Mouse (Mus musculus): ENCODE results near the gene Piwil4. TPM values are rescaled to one million over a fixed set of nuclear protein-coding genes. Genes with fewer than 3 reads are reported as not detected.
"Not testable (repeated sequence)": the region's sequence is repeated elsewhere in the genome, so short reads cannot be mapped to it uniquely, and the experiment has no call there.

Piwil4 gene
- polyA plus RNA-seq, 1 experiment = not detected

GRCm38 (mm10) chr9:14675707-14676691, 64.5 kb downstream of the Piwil4 start:
- H3K9me3 ChIP-seq = peaks cover 8% of the 10 kb centered on the region
- H3K36me3 ChIP-seq (replicated peaks; ENCODE audit: low read length) = no peaks in the 10 kb centered on the region
- no peak for TF ChIP-seq GATA1 (IDR thresholded peaks at IDR 0.05; ENCODE audit: borderline replicate concordance, low read length)
- TF ChIP-seq FLI1 (IDR thresholded peaks at IDR 0.05; ENCODE audit: low read length) = no peak
- H3K4me1 ChIP-seq = no peaks in the 10 kb centered on the region
- H3K27me3 ChIP-seq (replicated peaks) = peaks cover 41% of the 10 kb centered on the region
- H3K4me3 ChIP-seq (replicated peaks) = no peak overlapping the region

DNA sequence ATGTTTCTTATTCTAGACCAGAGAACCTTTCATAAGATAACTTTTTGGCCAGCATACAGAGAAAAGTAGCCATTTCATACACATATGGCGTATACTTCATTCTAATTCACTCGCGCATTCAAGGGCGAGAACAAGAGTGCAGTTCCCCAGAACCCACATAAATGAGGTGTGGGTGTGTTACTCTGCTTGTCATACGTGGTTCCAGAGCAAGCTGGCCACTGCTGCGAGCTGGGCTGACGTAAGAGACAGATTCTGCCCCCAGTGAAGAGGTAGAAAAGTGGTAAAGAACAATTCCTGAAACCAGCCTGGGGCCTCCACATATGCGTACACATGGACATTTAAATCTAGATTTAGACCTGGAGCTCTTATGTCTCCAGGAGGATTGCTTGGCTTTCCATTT, 66.0 kb downstream of the Piwil4 start:
- no peak overlapping the region for H3K4me3 ChIP-seq (replicated peaks)
- H3K9me3 ChIP-seq = peaks cover 8% of the 10 kb centered on the region
- H3K27me3 ChIP-seq (replicated peaks) = peaks cover 40% of the 10 kb centered on the region
- H3K4me1 ChIP-seq = no peaks in the 10 kb centered on the region
- TF ChIP-seq FLI1 (IDR thresholded peaks at IDR 0.05; ENCODE audit: low read length) = no peak
- TF ChIP-seq GATA1 (IDR thresholded peaks at IDR 0.05; ENCODE audit: borderline replicate concordance, low read length) = no peak
- H3K36me3 ChIP-seq (replicated peaks; ENCODE audit: low read length) = no peaks in the 10 kb centered on the region

DNA sequence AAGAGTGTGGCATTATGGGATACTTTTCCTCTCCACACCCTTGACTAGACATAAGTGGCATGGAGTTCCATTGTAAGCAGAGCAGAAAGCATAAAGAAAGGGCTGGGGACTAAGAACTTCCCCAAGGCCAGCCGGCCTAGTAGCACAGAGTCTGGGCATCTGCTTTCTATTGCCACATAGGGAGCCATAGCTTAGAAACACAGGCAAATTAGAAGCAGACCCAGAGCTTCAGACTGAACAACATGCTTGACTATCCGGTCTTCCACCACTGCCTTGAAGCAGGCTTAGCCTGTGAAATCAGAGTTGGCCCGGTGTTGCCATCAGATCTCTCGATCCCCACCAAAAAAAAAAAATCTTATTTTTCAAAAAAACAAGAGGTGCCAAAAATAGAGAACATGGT, 67.4 kb downstream of the Piwil4 start:
- Histone ChIP-seq H3K36me3 (replicated peaks; ENCODE audit: low read length) (no peaks in the 10 kb centered on the region), H3K4me3 (replicated peaks) (no peak overlapping the region), H3K27me3 (replicated peaks) (peaks cover 39% of the 10 kb centered on the region), H3K9me3 (no peaks in the 10 kb centered on the region), H3K4me1 (no peaks in the 10 kb centered on the region)
- no peak for TF ChIP-seq FLI1 (IDR thresholded peaks at IDR 0.05; ENCODE audit: low read length)
- TF ChIP-seq GATA1 (IDR thresholded peaks at IDR 0.05; ENCODE audit: borderline replicate concordance, low read length) = no peak

GRCm38 (mm10) chr9:14671965-14672364, 68.6 kb downstream of the Piwil4 start:
- H3K9me3 ChIP-seq; H3K4me3 ChIP-seq (replicated peaks); H3K4me1 ChIP-seq; H3K36me3 ChIP-seq (replicated peaks; ENCODE audit: low read length): not testable (repeated sequence)
- peaks cover 31% of the 10 kb centered on the region for H3K27me3 ChIP-seq (replicated peaks)

DNA sequence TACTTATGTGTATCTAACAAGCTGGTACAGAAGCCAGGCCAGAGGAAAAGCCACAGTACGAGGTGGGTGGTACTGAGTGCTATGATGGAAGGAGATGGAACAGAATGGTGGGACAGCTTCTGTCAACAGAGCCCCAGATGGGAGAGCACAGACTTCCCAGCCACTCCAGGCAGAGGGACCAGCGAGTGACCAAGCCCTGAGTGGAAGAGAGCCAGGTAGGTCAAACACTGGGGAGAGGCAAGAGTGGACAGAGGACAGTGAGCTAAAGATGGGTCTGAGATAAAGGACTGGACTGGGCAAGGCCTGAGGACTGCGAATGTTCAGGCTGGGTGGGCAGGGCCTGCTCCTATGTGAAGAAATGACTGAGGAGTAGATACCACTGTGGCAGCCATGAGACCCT, 72.2 kb downstream of the Piwil4 start:
- Histone ChIP-seq H3K4me1 (no peaks in the 10 kb centered on the region), H3K36me3 (replicated peaks; ENCODE audit: low read length) (no peaks in the 10 kb centered on the region), H3K27me3 (replicated peaks) (peaks cover 36% of the 10 kb centered on the region), H3K4me3 (replicated peaks) (no peak overlapping the region), H3K9me3 (no peaks in the 10 kb centered on the region)
- TF ChIP-seq GATA1 (IDR thresholded peaks at IDR 0.05; ENCODE audit: borderline replicate concordance, low read length) (no peak), FLI1 (IDR thresholded peaks at IDR 0.05; ENCODE audit: low read length) (no peak)

DNA sequence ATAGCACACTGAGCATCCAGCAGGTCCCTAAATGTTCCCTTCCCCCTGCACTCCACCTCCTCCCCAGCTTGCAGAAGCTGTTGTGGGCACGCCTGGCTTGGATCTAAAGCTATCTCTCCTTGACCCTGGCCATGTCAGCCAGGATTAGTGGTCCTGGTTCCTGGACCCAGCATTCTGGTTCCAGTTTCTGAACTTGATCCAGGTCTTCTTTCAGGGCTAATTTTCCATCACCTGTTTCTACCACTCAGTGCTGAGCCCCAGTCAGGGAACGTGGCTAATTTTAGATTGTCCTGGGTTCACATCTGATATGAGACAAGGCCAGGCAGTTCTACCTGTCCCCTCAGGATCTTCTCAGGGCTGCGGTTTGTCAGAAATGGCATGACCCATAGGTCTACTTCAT, 74.5 kb downstream of the Piwil4 start:
- Histone ChIP-seq H3K27me3 (replicated peaks) (peaks cover 41% of the 10 kb centered on the region), H3K4me3 (replicated peaks) (no peak overlapping the region), H3K36me3 (replicated peaks; ENCODE audit: low read length) (no peaks in the 10 kb centered on the region), H3K9me3 (no peaks in the 10 kb centered on the region), H3K4me1 (no peaks in the 10 kb centered on the region)
- TF ChIP-seq FLI1 (IDR thresholded peaks at IDR 0.05; ENCODE audit: low read length) (no peak), GATA1 (IDR thresholded peaks at IDR 0.05; ENCODE audit: borderline replicate concordance, low read length) (no peak)

DNA sequence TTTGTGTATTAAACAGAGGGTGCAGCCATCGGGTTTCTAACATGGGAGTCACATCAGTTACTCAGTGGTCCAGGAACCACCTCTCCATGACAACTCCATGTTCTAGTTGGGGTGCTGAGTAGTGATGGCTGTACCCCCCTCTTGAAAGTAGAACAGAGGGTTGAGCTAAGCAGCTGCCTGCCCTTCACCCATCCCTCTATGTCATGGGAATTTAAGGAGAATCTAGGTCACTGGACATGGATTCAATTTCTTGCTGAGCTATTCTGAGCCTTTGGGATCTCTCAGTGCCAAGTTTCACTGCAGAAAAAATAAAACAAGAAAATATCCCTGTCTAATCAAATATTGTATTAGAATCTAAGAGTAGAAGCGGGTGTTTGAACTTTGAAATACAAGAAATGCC, 76.9 kb downstream of the Piwil4 start:
- H3K4me1 ChIP-seq = no peaks in the 10 kb centered on the region
- no peaks in the 10 kb centered on the region for H3K9me3 ChIP-seq
- TF ChIP-seq GATA1 (IDR thresholded peaks at IDR 0.05; ENCODE audit: borderline replicate concordance, low read length) (no peak), FLI1 (IDR thresholded peaks at IDR 0.05; ENCODE audit: low read length) (no peak)
- H3K36me3 ChIP-seq (replicated peaks; ENCODE audit: low read length) = no peaks in the 10 kb centered on the region
- H3K27me3 ChIP-seq (replicated peaks) = peaks cover 46% of the 10 kb centered on the region
- no peak overlapping the region for H3K4me3 ChIP-seq (replicated peaks)

DNA sequence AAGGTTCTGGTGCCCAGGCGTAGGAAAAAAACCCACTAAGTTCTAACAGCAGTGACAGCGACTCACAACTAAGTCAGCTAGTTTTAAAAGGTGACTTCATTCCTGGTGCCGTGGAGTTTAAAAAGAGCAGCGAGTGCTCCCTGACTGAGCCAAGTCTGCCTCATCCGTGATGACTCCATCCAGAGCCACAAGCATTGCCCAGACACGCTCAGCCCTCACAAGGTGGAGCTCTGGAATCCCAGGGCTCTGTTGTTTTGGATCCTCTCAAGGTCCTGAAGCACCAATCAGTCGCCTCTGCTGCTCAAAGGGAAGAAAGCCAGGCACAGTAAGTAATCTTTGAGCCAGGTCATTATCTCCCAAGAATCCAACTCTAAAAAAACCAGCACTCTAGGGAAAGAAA, 77.7 kb downstream of the Piwil4 start:
- Histone ChIP-seq H3K4me1 (peaks cover 2% of the 10 kb centered on the region; the same call in 1 of the 2 replicates), H3K9me3 (no peaks in the 10 kb centered on the region), H3K36me3 (replicated peaks; ENCODE audit: low read length) (no peaks in the 10 kb centered on the region), H3K4me3 (replicated peaks) (no peak overlapping the region), H3K27me3 (replicated peaks) (peaks cover 45% of the 10 kb centered on the region)
- TF ChIP-seq GATA1 (IDR thresholded peaks at IDR 0.05; ENCODE audit: borderline replicate concordance, low read length) (no peak), FLI1 (IDR thresholded peaks at IDR 0.05; ENCODE audit: low read length) (no peak)

DNA sequence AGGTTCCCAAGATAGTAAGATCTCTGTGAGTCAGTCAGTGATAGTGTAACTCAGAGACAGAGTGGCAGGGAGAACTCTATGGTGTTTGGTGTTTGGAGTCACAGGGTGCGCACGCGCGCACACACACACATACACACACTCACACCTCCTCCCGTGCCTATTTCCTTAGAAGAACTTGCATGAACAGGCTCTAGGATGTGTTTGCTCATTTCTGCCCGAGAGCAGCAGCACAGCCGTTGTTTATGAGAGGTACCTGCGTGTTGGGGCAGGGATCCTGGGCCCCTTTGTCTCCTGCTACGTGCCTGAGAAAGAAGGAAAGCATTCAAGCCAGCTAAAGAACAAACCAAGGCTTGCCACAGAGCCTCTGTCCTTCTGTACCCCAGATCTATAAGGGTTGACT, 78.4 kb downstream of the Piwil4 start:
- Histone ChIP-seq H3K4me3 (replicated peaks) (no peak overlapping the region), H3K9me3 (no peaks in the 10 kb centered on the region), H3K36me3 (replicated peaks; ENCODE audit: low read length) (no peaks in the 10 kb centered on the region), H3K4me1 (peaks cover 3% of the 10 kb centered on the region; the same call in 1 of the 2 replicates), H3K27me3 (replicated peaks) (peaks cover 45% of the 10 kb centered on the region)
- TF ChIP-seq GATA1 (IDR thresholded peaks at IDR 0.05; ENCODE audit: borderline replicate concordance, low read length) = no peak
- no peak for TF ChIP-seq FLI1 (IDR thresholded peaks at IDR 0.05; ENCODE audit: low read length)

GRCm38 (mm10) chr9:14657926-14658325, 82.6 kb downstream of the Piwil4 start:
- H3K9me3 ChIP-seq = no peaks in the 10 kb centered on the region
- peaks cover 3% of the 10 kb centered on the region; the same call in 1 of the 2 replicates for H3K4me1 ChIP-seq
- no peak for TF ChIP-seq FLI1 (IDR thresholded peaks at IDR 0.05; ENCODE audit: low read length)
- TF ChIP-seq GATA1 (IDR thresholded peaks at IDR 0.05; ENCODE audit: borderline replicate concordance, low read length) = no peak
- peaks cover 31% of the 10 kb centered on the region for H3K27me3 ChIP-seq (replicated peaks)
- no peaks in the 10 kb centered on the region for H3K36me3 ChIP-seq (replicated peaks; ENCODE audit: low read length)
- no peak overlapping the region for H3K4me3 ChIP-seq (replicated peaks)

Measured in megakaryocyte, embryonic 14.5 days (primary cell).